Mouse (Mus musculus) inflammation-experienced regulatory T-cells, adult 6 months (primary cell): ENCODE results near the gene Slc5a6. TPM values are rescaled to one million over a fixed set of nuclear protein-coding genes. Genes with fewer than 3 reads are reported as not detected.
"Not testable (repeated sequence)": the region's sequence is repeated elsewhere in the genome, so short reads cannot be mapped to it uniquely, and the experiment has no call there.

ENCODE experiments used
- ATAC-seq: one replicate; pipeline ENCODE4 v1.8.0; 2017
- polyA plus RNA-seq, 3 experiments: library from polyadenylated mRNA; unstranded; fragments of 100-300 nt; shearing (Covaris generic); gene quantifications; one replicate each; pipeline ENCODE4 v1.2.1; 2017

Gene Slc5a6
- polyA plus RNA-seq, 3 experiments from 2014 or later = 4.9 to 7.0 (median 4.9) TPM

GRCm38 (mm10) chr5:31055216-31056140 lies 6.8 kb upstream of the Slc5a6 start:
- ATAC-seq = peak; percentile 41

DNA sequence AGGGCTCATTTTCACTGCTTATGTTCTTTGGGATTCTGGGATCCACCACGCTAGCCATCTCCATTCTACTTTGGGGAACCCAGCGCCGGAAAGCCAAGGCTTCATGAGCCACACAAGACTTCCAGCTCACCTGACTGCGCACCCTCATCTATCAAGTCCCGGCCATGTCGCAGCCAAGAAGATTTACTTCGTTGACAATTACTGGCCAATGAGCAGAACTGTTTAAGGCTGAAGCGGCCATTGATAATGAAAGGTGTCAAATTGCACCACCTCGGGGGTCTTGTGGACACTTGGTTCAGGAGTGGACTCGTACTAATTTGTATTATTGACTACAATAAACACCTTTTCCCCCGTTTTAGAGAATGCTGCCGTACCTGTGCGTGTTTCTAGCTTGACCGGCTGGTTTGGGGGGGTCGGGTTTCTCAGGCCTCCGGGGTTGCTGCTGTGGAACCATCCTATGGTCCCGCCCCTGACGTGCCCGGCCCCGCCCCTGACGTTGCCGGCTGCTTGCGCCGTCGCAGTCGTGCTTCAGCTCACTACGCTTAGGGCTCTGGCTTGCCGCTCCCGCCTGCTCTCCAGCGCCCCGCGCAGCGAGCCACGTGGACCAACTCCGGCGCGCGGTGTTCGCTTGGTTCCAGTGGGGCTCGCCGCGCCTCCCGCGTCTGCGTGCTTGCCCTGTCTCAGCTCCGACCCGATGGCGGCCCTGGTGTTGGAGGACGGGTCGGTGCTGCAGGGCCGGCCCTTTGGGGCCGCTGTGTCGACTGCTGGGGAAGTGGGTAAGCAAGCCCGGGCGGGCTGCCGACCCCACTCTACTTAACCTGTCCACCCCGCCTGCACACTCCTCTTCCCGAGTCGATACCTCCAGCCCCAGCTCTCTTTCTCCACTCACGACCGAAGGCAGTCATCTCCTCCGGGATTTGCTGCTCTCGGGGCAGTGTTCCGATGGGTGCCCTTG lies 5.8 kb upstream of the Slc5a6 start, which contains the start of gene Cad:
Cad (plus strand) TSS at position 520 of the 955 bp plus-strand sequence.
- peak; percentile 97 for ATAC-seq

DNA sequence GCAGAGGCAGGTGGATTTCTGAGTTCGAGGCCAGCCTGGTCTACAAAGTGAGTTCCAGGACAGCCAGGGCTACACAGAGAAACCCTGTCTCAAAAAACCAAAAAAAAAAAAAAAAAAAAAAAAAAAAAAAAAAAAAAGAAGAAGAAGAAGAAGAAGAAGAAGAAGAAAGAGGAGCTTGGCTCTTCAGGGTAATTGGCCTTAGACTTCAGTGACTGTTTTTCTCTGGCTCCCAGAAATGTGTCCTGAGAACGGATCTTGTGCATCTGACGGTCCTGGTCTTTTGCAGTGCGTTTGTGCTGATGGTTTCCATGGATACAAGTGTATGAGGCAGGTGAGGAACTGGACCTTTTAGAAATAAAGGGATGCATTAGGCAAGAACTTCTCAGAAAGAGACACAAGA lies 5.0 kb upstream of the Slc5a6 start:
- ATAC-seq = not testable (repeated sequence)

GRCm38 (mm10) chr5:31050427-31050826 lies 1.7 kb upstream of the Slc5a6 start:
- no peak for ATAC-seq

GRCm38 (mm10) chr5:31047848-31048762 lies 619 bp downstream of the Slc5a6 start, which contains the start of gene Atraid:
Gene Atraid, plus strand, starts transcription at chr5:31048312.
- ATAC-seq = peak; percentile 89

- no peak for ATAC-seq
These were observed 1.6 kb downstream of the Slc5a6 start for GRCm38 (mm10) chr5:31047074-31047473.

- ATAC-seq = no peak
These were observed 2.3 kb downstream of the Slc5a6 start for GRCm38 (mm10) chr5:31046416-31046815.

DNA sequence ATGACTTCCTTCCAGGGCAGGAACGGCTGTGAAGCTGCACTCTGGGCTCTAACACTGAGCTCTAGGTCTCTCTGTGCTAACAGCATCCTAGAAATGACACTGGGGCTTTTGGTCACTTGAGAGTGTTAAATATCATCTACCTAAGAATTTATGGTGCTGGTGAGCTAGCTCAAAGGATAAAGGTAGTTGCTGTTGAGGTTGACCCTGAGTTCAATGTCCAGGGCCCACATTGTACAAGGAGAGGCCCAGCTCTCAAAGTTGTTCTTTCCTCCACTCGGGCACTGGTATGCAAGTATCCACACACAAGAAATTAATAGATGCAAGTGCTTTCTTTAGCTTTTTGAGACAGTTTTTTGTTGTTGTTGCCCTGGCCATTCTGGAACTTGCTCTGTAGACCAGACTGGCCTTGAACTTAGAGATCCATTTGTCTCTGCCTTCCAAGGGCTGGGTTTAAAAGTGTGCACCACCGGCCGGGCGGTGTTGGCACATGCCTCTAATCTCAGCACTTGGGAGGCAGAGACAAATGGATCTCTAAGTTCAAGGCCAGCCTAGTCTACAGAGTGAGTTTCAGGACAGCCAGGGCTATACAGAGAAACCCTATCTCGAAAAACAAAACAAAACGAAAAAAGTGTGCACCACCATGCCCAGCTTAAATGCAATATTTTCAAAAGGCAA lies 10.4 kb downstream of the Slc5a6 start:
- no peak for ATAC-seq

- not testable (repeated sequence) for ATAC-seq
These were observed 12.2 kb downstream of the Slc5a6 start for GRCm38 (mm10) chr5:31036556-31036955.

DNA sequence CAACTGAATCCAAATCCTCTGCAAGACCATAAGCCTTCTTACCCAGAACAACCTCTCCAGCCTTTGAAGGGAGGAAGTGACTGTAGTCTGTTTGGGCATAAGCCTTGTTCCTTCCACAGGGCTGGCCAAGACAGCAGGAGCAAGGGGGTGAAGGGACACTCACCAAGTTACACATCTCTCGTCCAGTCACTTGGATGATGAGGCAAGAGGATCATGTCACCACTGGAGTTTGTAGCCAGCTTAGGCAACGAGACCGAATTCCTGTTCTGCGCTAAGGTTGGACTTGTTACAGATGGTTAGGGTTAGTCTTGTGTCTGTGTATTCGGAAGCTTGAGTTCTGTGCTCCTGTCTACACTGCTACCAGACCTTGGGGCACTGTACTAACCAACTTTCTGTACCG lies 14.1 kb downstream of the Slc5a6 start:
- ATAC-seq = no peak

- no peak for ATAC-seq
These were observed 17.2 kb downstream of the Slc5a6 start for GRCm38 (mm10) chr5:31031508-31031907.

- ATAC-seq = no peak
These were observed 17.8 kb downstream of the Slc5a6 start for GRCm38 (mm10) chr5:31030926-31031325.

GRCm38 (mm10) chr5:31024641-31025040 lies 24.1 kb downstream of the Slc5a6 start:
- ATAC-seq = no peak

GRCm38 (mm10) chr5:31023254-31023653 lies 25.5 kb downstream of the Slc5a6 start:
- no peak for ATAC-seq

- no peak for ATAC-seq
These were observed 26.0 kb downstream of the Slc5a6 start for GRCm38 (mm10) chr5:31022690-31023089.

GRCm38 (mm10) chr5:31021790-31022189 lies 26.9 kb downstream of the Slc5a6 start:
- ATAC-seq = not testable (repeated sequence)

GRCm38 (mm10) chr5:31015913-31016312 lies 32.8 kb downstream of the Slc5a6 start:
- ATAC-seq = no peak

DNA sequence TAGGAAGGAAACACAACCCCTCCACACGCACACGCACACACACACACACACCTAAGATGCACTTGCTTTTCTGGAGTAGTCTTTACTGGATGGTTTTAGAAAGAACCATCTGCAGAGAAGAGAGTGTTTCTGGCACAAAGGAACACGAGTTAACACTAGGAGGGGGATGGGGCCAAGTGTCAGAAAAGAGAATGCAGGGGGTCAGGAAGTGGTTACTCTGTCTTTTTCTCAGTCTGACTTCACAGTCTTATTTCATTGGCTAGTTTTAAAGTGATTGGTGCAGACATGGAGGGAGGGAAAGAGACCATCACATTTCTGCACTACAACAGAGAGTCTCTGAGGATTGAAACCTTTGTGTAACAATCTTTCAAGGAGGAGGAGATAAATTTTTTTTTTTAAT lies 36.0 kb downstream of the Slc5a6 start:
- ATAC-seq = peak; percentile 97

DNA sequence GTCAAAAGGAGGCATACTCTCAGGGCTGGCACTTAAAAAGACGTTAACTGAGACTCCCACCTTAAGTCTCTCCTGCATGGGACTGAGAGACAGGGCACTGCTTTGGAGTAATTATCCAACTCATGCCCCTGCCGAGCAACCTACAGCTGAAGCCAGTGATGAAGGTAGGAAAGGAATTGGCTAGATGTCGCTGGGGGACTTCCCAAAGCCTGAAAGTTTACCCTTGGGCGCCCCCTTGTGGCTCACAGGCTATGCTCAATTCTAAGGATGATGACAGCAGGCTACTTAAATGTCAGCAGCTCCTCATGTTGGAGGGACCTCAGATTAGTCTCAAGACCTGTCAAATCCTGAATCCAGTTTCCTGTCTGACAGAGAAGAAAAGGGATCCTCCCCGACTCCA lies 44.5 kb downstream of the Slc5a6 start:
- ATAC-seq = peak; percentile 99

GRCm38 (mm10) chr5:31001560-31001959 lies 47.2 kb downstream of the Slc5a6 start:
- ATAC-seq = no peak

DNA sequence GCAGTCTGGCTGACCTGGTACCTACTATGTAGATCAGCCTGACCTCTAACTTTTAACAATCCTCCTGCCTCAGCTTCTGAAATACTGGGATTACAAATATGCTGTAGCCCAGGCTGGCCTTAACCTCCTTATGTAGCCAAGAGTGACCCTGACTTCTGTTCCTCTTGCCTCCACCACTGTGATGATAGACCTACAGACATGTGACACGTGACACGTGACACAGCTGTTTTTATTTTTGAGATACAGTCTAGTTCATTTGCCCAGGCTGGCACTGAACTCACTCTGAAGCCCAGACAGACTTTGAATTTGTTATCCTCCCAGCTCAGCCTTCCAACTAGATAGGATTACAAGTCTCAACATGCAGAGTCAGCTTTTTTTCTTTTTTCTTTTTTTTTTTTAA lies 47.7 kb downstream of the Slc5a6 start:
- ATAC-seq = no peak
